Mouse (Mus musculus): ENCODE measurements around the gene Cdh1.
A peak's percentile ranks its signal among the peaks of the same experiment; 100 is the strongest.

Gene Cdh1

GRCm38 (mm10) chr8:106623016-106623415, 19.9 kb downstream of the Cdh1 start:
- peak; percentile 58 for DNase-seq (ENCODE audit: low read depth)

- DNase-seq (ENCODE audit: low read depth): no peak
These were observed 20.3 kb downstream of the Cdh1 start for GRCm38 (mm10) chr8:106623451-106623850.

GRCm38 (mm10) chr8:106623954-106624353, 20.8 kb downstream of the Cdh1 start:
- no peak for DNase-seq (ENCODE audit: low read depth)

- DNase-seq (ENCODE audit: low read depth): no peak
These were observed 21.6 kb downstream of the Cdh1 start for GRCm38 (mm10) chr8:106624743-106625142.

GRCm38 (mm10) chr8:106626096-106626865, 23.1 kb downstream of the Cdh1 start:
- DNase-seq (ENCODE audit: low read depth): no peak

GRCm38 (mm10) chr8:106628291-106628964, 25.3 kb downstream of the Cdh1 start:
- no peak for DNase-seq (ENCODE audit: low read depth)

GRCm38 (mm10) chr8:106629456-106629855, 26.3 kb downstream of the Cdh1 start:
- DNase-seq (ENCODE audit: low read depth): no peak

- DNase-seq (ENCODE audit: low read depth): no peak
These were observed 28.8 kb downstream of the Cdh1 start for GRCm38 (mm10) chr8:106631904-106632303.

- DNase-seq (ENCODE audit: low read depth): no peak
These were observed 29.5 kb downstream of the Cdh1 start for GRCm38 (mm10) chr8:106632650-106633049.

GRCm38 (mm10) chr8:106633361-106634158, 30.4 kb downstream of the Cdh1 start:
- peak; percentile 41 for DNase-seq (ENCODE audit: low read depth)

GRCm38 (mm10) chr8:106635284-106635683, 32.1 kb downstream of the Cdh1 start:
- no peak for DNase-seq (ENCODE audit: low read depth)

- no peak for DNase-seq (ENCODE audit: low read depth)
These were observed 34.3 kb downstream of the Cdh1 start for GRCm38 (mm10) chr8:106637446-106637845.

- DNase-seq (ENCODE audit: low read depth): no peak
These were observed 35.7 kb downstream of the Cdh1 start for GRCm38 (mm10) chr8:106638768-106639295.

- DNase-seq (ENCODE audit: low read depth): no peak
These were observed 37.1 kb downstream of the Cdh1 start for GRCm38 (mm10) chr8:106640212-106640611.

GRCm38 (mm10) chr8:106640921-106641320, 37.8 kb downstream of the Cdh1 start:
- no peak for DNase-seq (ENCODE audit: low read depth)

GRCm38 (mm10) chr8:106642172-106642571, 39.0 kb downstream of the Cdh1 start:
- no peak for DNase-seq (ENCODE audit: low read depth)

- peak; percentile 60 for DNase-seq (ENCODE audit: low read depth)
These were observed 39.9 kb downstream of the Cdh1 start for GRCm38 (mm10) chr8:106643100-106643499.

GRCm38 (mm10) chr8:106644957-106645356, 41.8 kb downstream of the Cdh1 start:
- DNase-seq (ENCODE audit: low read depth): peak; percentile 59

- DNase-seq (ENCODE audit: low read depth): no peak
These were observed 43.0 kb downstream of the Cdh1 start for GRCm38 (mm10) chr8:106646153-106646552.

GRCm38 (mm10) chr8:106646731-106647130, 43.6 kb downstream of the Cdh1 start:
- no peak for DNase-seq (ENCODE audit: low read depth)

- DNase-seq (ENCODE audit: low read depth): peak; percentile 72
These were observed 44.2 kb downstream of the Cdh1 start for GRCm38 (mm10) chr8:106647387-106647786.

GRCm38 (mm10) chr8:106648421-106648820, 45.3 kb downstream of the Cdh1 start:
- DNase-seq (ENCODE audit: low read depth): no peak
